Mouse (Mus musculus) E14TG2a.4 (cell line): Measurements from ENCODE around the gene Triobp.

ENCODE experiments used
- CTCF ChIP-seq: conservative IDR thresholded peaks from 2 replicates; pipeline ENCODE4 v1.5.1; 2014; ENCODE audit warnings: low read length
- POU5F1 ChIP-seq: IDR thresholded peaks from 2 replicates; pipeline ENCODE4 v1.6.1; 2014; ENCODE audit warnings: low read length, borderline replicate concordance

DNA sequence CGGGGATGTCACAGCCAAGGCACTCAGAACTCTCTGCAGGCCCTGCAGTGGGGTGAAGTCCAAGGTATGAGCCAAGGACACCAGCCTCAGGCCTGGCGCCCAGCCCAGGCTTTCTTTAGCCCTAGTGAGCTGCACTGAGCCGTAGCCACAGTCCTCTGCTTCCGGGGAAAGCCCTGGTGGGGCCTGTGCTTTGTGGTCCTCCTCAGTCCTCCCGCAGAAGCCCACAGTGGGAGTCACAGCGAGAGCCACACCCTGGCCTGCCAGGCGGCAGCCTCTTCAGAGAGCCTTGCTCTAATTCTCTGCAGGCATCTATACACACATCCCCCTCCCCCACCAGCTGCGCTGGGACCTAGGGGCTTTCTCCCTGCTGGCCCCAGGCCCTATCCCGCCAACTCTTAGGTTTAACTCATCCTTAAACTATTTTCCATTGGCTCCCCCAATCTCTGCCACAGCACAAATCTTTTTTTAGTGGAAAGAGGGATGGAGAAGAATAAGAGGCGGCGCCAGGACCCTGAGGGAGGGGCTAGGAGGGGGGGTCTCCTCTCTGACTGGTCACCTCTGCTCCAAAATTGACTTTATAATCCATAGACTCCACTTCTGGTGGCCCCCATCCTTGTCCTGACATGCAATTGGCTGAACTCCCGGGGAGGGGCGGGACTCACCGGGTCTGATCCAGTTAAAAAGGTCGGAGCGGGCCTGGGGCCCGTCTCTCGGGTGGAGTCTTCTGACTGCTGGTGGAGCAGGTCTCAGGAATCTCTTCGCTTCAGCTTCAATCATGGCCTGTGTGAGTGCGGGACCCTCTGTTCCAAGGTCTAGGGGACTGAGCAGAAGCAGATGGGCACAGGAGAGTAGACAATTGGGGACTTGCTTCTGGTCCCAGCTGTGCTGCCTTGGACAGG lies 21.3 kb upstream of the Triobp start, which contains the start of gene Lgals1:
- TF ChIP-seq CTCF = no peak
- TF ChIP-seq POU5F1 = no peak
